Mouse (Mus musculus) MEL (cell line): ENCODE results near the gene Cipc. TPM values are rescaled to one million over a fixed set of nuclear protein-coding genes. Genes with fewer than 3 reads are reported as not detected.

Experiments used
- DNase-seq: peaks from one replicate; pipeline ENCODE4 v3.0.0; 2011; ENCODE audit warnings: low read depth, low spot score
- H3K27ac ChIP-seq: 2 replicates; pipeline ENCODE4 v1.5.1; 2012; ENCODE audit warnings: low read depth, mild to moderate bottlenecking, control low read depth, low read length, moderate library complexity; ENCODE audit not compliant: control insufficient read depth
- H3K27me3 ChIP-seq, 2 experiments: fragments of 150-350 bp in 1 of 2; sonication (generic) in 1 of 2; 2 replicates each; pipeline ENCODE4 v1.6.1; 2012; ENCODE audit warnings: low read length in 2 of 2, mild to moderate bottlenecking in 2 of 2, improper control_type of control experiment in 1 of 2, moderate library complexity in 1 of 2; ENCODE audit not compliant: insufficient read depth in 2 of 2, control insufficient read depth in 1 of 2
- H3K36me3 ChIP-seq, 2 experiments: 2 replicates each; pipeline ENCODE4 v1.6.1; 2012 to 2014; ENCODE audit warnings: low read length in 2 of 2, improper control_type of control experiment in 1 of 2, inconsistent platforms in 1 of 2, mild to moderate bottlenecking in 1 of 2; ENCODE audit not compliant: insufficient read depth in 2 of 2, control insufficient read depth in 1 of 2
- H3K4me1 ChIP-seq, 2 experiments: fragments of 150-350 bp in 1 of 2; sonication (generic) in 1 of 2; 2 replicates each; pipeline ENCODE4 v1.6.1; 2012; ENCODE audit warnings: low read length in 2 of 2, improper control_type of control experiment in 1 of 2, mild to moderate bottlenecking in 1 of 2; ENCODE audit not compliant: insufficient read depth in 2 of 2, control insufficient read depth in 1 of 2
- H3K4me3 ChIP-seq, 2 experiments: fragments of 150-350 bp in 1 of 2; sonication (generic) in 1 of 2; 2 replicates each; pipeline ENCODE4 v1.5.1; 2012; ENCODE audit warnings: low read depth in 2 of 2, low read length in 2 of 2, mild to moderate bottlenecking in 2 of 2, moderate library complexity in 2 of 2, control low read depth in 1 of 2, improper control_type of control experiment in 1 of 2; ENCODE audit not compliant: control insufficient read depth in 1 of 2, insufficient read depth in 1 of 2
- H3K79me2 ChIP-seq: 2 replicates; pipeline ENCODE4 v1.6.1; 2012; ENCODE audit warnings: mild to moderate bottlenecking, low read length, moderate library complexity; ENCODE audit not compliant: control insufficient read depth, poor library complexity, insufficient read depth
- H3K9ac ChIP-seq: 2 replicates; pipeline ENCODE4 v1.6.1; 2012; ENCODE audit warnings: low read depth, mild to moderate bottlenecking, control low read depth, low read length, moderate library complexity; ENCODE audit not compliant: control insufficient read depth, poor library complexity, severe bottlenecking
- H3K9me3 ChIP-seq: fragments of 150-350 bp; sonication (generic); replicated peaks from 2 replicates; pipeline ENCODE4 v1.6.1; 2012; ENCODE audit warnings: mild to moderate bottlenecking, low read length, improper control_type of control experiment, moderate library complexity; ENCODE audit not compliant: insufficient read depth
- CHD1 ChIP-seq: IDR thresholded peaks from 2 replicates; pipeline ENCODE4 v1.6.1; 2012; ENCODE audit warnings: low read depth, mild to moderate bottlenecking, inconsistent platforms, low read length, improper control_type of control experiment
- CHD2 ChIP-seq: IDR thresholded peaks from 2 replicates; pipeline ENCODE4 v1.6.1; 2011; ENCODE audit warnings: low read length, improper control_type of control experiment
- CTCF ChIP-seq, 3 experiments: IDR thresholded peaks in 2 of 3; conservative IDR thresholded peaks in 1 of 3; 2 replicates each; pipeline ENCODE4 v1.5.1; 2011 to 2012; ENCODE audit warnings: low read length in 3 of 3, low read depth in 2 of 3, mild to moderate bottlenecking in 2 of 3, improper control_type of control experiment in 1 of 3, inconsistent platforms in 1 of 3, mixed read lengths in 1 of 3, moderate library complexity in 1 of 3; ENCODE audit not compliant: control insufficient read depth in 1 of 3, insufficient read depth in 1 of 3, poor library complexity in 1 of 3, severe bottlenecking in 1 of 3
- E2F4 ChIP-seq: IDR thresholded peaks from 2 replicates; pipeline ENCODE4 v1.6.1; 2011; ENCODE audit warnings: low read depth, low read length, improper control_type of control experiment, borderline replicate concordance
- ETS1 ChIP-seq: IDR thresholded peaks from 2 replicates; pipeline ENCODE4 v1.6.1; 2012; ENCODE audit warnings: low read depth, mild to moderate bottlenecking, inconsistent platforms, low read length, improper control_type of control experiment, moderate library complexity
- HCFC1 ChIP-seq: IDR thresholded peaks from 2 replicates; pipeline ENCODE4 v1.6.1; 2012; ENCODE audit warnings: low read depth, mild to moderate bottlenecking, inconsistent platforms, low read length, improper control_type of control experiment, moderate library complexity
- MAZ ChIP-seq: IDR thresholded peaks from 2 replicates; pipeline ENCODE4 v1.6.1; 2012; ENCODE audit warnings: low read depth, mild to moderate bottlenecking, inconsistent platforms, low read length, improper control_type of control experiment
- MXI1 ChIP-seq: IDR thresholded peaks from 2 replicates; pipeline ENCODE4 v1.6.1; 2011; ENCODE audit warnings: mild to moderate bottlenecking, low read depth, low read length, improper control_type of control experiment
- POLR2A ChIP-seq, 2 experiments: IDR thresholded peaks; 2 replicates each; pipeline ENCODE4 v1.6.1; 2011 to 2012; ENCODE audit warnings: low read length in 2 of 2, mild to moderate bottlenecking in 2 of 2, control low read depth in 1 of 2, improper control_type of control experiment in 1 of 2, low read depth in 1 of 2, moderate library complexity in 1 of 2; ENCODE audit not compliant: control insufficient read depth in 1 of 2, insufficient read depth in 1 of 2, poor library complexity in 1 of 2
- POLR2AphosphoS2 ChIP-seq: IDR thresholded peaks from 2 replicates; pipeline ENCODE4 v1.6.1; 2011; ENCODE audit warnings: low read length, improper control_type of control experiment
- POLR2AphosphoS5 ChIP-seq: IDR thresholded peaks from 2 replicates; pipeline ENCODE4 v1.6.1; 2012; ENCODE audit warnings: low read depth, borderline replicate concordance, mild to moderate bottlenecking, inconsistent platforms, low read length, moderate library complexity, mixed read lengths
- RAD21 ChIP-seq: IDR thresholded peaks from 2 replicates; pipeline ENCODE4 v1.6.1; 2011; ENCODE audit warnings: mild to moderate bottlenecking, low read depth, low read length, improper control_type of control experiment
- SMC3 ChIP-seq: IDR thresholded peaks from 2 replicates; pipeline ENCODE4 v1.6.1; 2011; ENCODE audit warnings: low read depth, low read length, improper control_type of control experiment
- TAL1 ChIP-seq: IDR thresholded peaks from 2 replicates; pipeline ENCODE4 v1.6.1; 2012; ENCODE audit warnings: mild to moderate bottlenecking, inconsistent platforms, low read length, moderate library complexity, mixed read lengths
- TBP ChIP-seq: IDR thresholded peaks from 2 replicates; pipeline ENCODE4 v1.8.0; 2011; ENCODE audit warnings: low read depth, low read length, improper control_type of control experiment
- UBTF ChIP-seq: IDR thresholded peaks from 2 replicates; pipeline ENCODE4 v1.6.1; 2012; ENCODE audit warnings: low read depth, mild to moderate bottlenecking, inconsistent platforms, low read length, improper control_type of control experiment, moderate library complexity, borderline replicate concordance; ENCODE audit not compliant: insufficient read depth
- USF1 ChIP-seq: IDR thresholded peaks from 2 replicates; pipeline ENCODE4 v1.6.1; 2014; ENCODE audit warnings: low read depth, mild to moderate bottlenecking, inconsistent platforms, low read length, improper control_type of control experiment, moderate library complexity
- USF2 ChIP-seq, 2 experiments: IDR thresholded peaks; 2 replicates each; pipeline ENCODE4 v1.6.1; 2011 to 2012; ENCODE audit warnings: improper control_type of control experiment in 2 of 2, low read length in 2 of 2, borderline replicate concordance in 1 of 2, inconsistent platforms in 1 of 2, low read depth in 1 of 2, mild to moderate bottlenecking in 1 of 2; ENCODE audit not compliant: insufficient read depth in 1 of 2
- ZC3H11A ChIP-seq: IDR thresholded peaks from 2 replicates; pipeline ENCODE4 v1.6.1; 2012; ENCODE audit warnings: low read depth, mild to moderate bottlenecking, inconsistent platforms, low read length, improper control_type of control experiment
- ZKSCAN1 ChIP-seq: IDR thresholded peaks from 2 replicates; pipeline ENCODE4 v1.6.1; 2012; ENCODE audit warnings: low read depth, mild to moderate bottlenecking, inconsistent platforms, low read length, improper control_type of control experiment, moderate library complexity
- ZMIZ1 ChIP-seq: IDR thresholded peaks from 2 replicates; pipeline ENCODE4 v1.6.1; 2012; ENCODE audit warnings: low read depth, mild to moderate bottlenecking, inconsistent platforms, low read length, improper control_type of control experiment, moderate library complexity
- ZNF384 ChIP-seq: IDR thresholded peaks from 2 replicates; pipeline ENCODE4 v1.6.1; 2012; ENCODE audit warnings: low read depth, mild to moderate bottlenecking, inconsistent platforms, low read length, improper control_type of control experiment
- polyA plus RNA-seq, 2 experiments: library from polyadenylated mRNA; stranded (reverse) in 1 of 2; unstranded in 1 of 2; fragments of >175 nt in 1 of 2; fragments of >200 nt in 1 of 2; gene quantifications; 2 replicates each; pipeline versions ENCODE4 v1.2.1 to v1.2.4; 2012; ENCODE audit warnings: low replicate concordance in 2 of 2, low read depth in 1 of 2; ENCODE audit not compliant: insufficient read length in 2 of 2, insufficient read depth in 1 of 2, missing spikeins in 1 of 2
- total RNA-seq: library from RNA; depleted of rRNA; stranded (reverse); fragments of 300-350 nt; gene quantifications from 2 replicates; pipeline ENCODE4 v1.2.3, GENCODE M21; 2012

The Cipc gene
- total and polyA plus RNA-seq, 3 experiments = 24.8 to 98.1 (median 27.5) TPM

GRCm38 (mm10) chr12:86973216-86973615 lies 26.4 kb downstream of the Cipc start (continued):
- no peak for TF ChIP-seq ZNF384

DNA sequence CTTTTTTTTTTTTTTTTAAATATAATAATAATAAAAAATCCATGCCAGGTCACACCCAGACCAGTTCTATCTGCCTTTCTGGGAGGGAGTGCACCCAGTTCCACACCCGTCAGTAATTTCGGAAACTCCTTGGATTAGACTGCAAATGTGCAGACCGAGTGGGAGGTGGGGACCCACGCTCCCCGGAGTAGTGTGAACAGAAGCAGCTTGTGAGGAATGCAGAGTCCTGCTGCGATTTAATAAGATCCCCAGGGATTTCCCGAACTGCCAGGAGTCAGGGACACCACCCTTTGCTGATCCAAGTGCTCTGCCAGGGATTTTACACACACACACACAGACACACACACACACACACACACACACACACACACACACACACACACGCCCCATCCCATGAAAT lies 26.9 kb downstream of the Cipc start:
- no peaks in the 10 kb centered on the region for H3K9me3 ChIP-seq
- TF ChIP-seq TAL1 = no peak
- TF ChIP-seq USF2 (IDR thresholded peaks at IDR 0.05; ENCODE audit: borderline replicate concordance in 1 of 2, insufficient read depth in 1 of 2, low read depth in 1 of 2, low read length in 2 of 2) = no peak
- no peak for TF ChIP-seq TBP
- no peak for TF ChIP-seq POLR2AphosphoS5
- no peak for TF ChIP-seq UBTF
- TF ChIP-seq POLR2AphosphoS2 = no peak
- TF ChIP-seq HCFC1 = no peak
- no peak for TF ChIP-seq ZKSCAN1
- no peak for TF ChIP-seq CHD1
- TF ChIP-seq CTCF (IDR thresholded peaks at IDR 0.05 in 2 of 3, conservative IDR thresholded peaks at IDR 0.05 in 1 of 3; ENCODE audit: control insufficient read depth in 1 of 3, insufficient read depth in 1 of 3, low read depth in 2 of 3, low read length in 3 of 3, poor library complexity in 1 of 3, severe bottlenecking in 1 of 3) = no peak
- TF ChIP-seq POLR2A (IDR thresholded peaks at IDR 0.05; ENCODE audit: control insufficient read depth in 1 of 2, insufficient read depth in 1 of 2, low read depth in 1 of 2, low read length in 2 of 2, poor library complexity in 1 of 2) = no peak
- no peak for TF ChIP-seq USF1
- no peak for TF ChIP-seq ETS1
- no peak for TF ChIP-seq ZMIZ1
- no peak for TF ChIP-seq CHD2
- TF ChIP-seq, all 39 proteins: peak for 0
- no peak overlapping the region for H3K9ac ChIP-seq
- H3K36me3 ChIP-seq = peaks cover 0 to 24% of the 10 kb centered on the region in 2 experiments; a peak in 2 of 4 replicates
- no peaks in the 10 kb centered on the region for H3K27me3 ChIP-seq
- H3K4me1 ChIP-seq = peaks cover 20 to 47% of the 10 kb centered on the region in 2 experiments
- no peaks in the 10 kb centered on the region for H3K79me2 ChIP-seq
- no peak for DNase-seq
- no peak overlapping the region for H3K4me3 ChIP-seq
- no peak overlapping the region for H3K27ac ChIP-seq

DNA sequence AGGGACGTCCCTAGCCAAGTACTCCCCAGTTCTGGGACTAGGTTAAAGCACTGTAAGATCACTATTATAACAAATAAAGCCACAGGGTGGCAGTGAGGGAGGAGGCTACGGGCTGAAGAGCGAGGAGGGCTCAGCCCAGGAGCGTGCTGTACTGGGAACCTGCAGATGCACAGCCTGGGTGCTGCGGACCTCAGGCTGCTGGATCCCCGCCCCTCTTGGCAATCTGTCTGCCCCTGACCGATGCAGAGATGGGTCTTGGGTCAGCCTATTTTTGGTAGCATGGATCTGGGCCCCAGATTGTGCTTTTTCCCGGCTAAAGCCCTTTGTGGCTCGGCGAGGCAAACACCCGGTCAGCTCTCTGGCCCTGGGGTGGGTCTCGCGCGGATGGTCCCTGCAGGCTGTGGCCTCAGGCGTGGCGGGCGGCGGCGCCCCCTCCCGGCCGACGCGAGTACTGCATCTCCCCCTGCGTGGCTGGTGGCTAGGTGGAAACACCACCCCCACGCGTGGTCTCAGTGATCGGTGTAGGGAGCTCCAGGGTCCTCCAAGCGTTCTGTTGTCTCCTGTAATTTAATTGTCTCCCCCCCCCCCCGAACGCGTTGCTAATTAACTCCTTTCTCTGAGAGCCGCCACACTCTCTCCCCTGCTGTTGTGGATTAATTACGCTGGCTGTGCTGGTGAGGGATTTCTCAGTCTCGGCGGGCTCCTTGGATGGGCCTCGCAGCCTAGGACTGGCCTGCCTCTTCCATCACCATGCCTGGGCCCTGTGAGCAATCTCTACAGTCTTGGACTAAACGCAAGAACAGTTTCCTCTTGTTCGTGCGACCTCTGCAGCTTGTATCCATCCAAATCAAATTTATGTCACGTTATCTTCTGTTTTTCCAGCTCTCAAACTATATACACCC lies 27.8 kb downstream of the Cipc start:
- no peaks in the 10 kb centered on the region for H3K9me3 ChIP-seq
- no peaks in the 10 kb centered on the region for H3K27me3 ChIP-seq
- 0 out of 2 replicates have a peak, but pooled peaks have one; percentile 38 for TF ChIP-seq TBP
- TF ChIP-seq SMC3 = peak; percentile 57
- 0 out of 2 replicates have a peak, but pooled peaks have one; percentile 46 for TF ChIP-seq MAZ
- TF ChIP-seq ZNF384 = no peak
- TF ChIP-seq MXI1 = peak; percentile 63
- TF ChIP-seq UBTF = no peak
- TF ChIP-seq CTCF (IDR thresholded peaks at IDR 0.05 in 2 of 3, conservative IDR thresholded peaks at IDR 0.05 in 1 of 3; ENCODE audit: control insufficient read depth in 1 of 3, insufficient read depth in 1 of 3, low read depth in 2 of 3, low read length in 3 of 3, poor library complexity in 1 of 3, severe bottlenecking in 1 of 3) = peak; percentile 73 to 89 (median 87)
- TF ChIP-seq E2F4 = no peak
- peak; percentile 46 for TF ChIP-seq RAD21
- 0 out of 2 replicates have a peak, but pooled peaks have one; percentile 10 for TF ChIP-seq ZC3H11A
- no peak overlapping the region for H3K27ac ChIP-seq
- DNase-seq = peak; percentile 70
- peak overlapping the region; percentile 49 to 64 for H3K4me3 ChIP-seq
- no peaks in the 10 kb centered on the region for H3K79me2 ChIP-seq
- H3K4me1 ChIP-seq = peaks cover 14 to 39% of the 10 kb centered on the region in 2 experiments
- peaks cover 0 to 19% of the 10 kb centered on the region in 2 experiments; a peak in 2 of 4 replicates for H3K36me3 ChIP-seq
- peak overlapping the region; percentile 33 for H3K9ac ChIP-seq
